Mouse (Mus musculus) intestine, embryonic 16.5 days (tissue): Measurements from ENCODE around the gene Olfr1271. TPM values are rescaled to one million over a fixed set of nuclear protein-coding genes. Genes with fewer than 3 reads are reported as not detected.
"Not testable (repeated sequence)": the region's sequence is repeated elsewhere in the genome, so short reads cannot be mapped to it uniquely, and the experiment has no call there.

ENCODE experiments used
- ATAC-seq: fragments of 200-750 bp; cut with Nextera tagmentation; 2 replicates; pipeline ENCODE4 v1.8.0; 2017; ENCODE audit warnings: moderate TSS enrichment, moderate library complexity
- H3K27ac ChIP-seq: fragments of 300-500 bp; sonication (generic); 2 replicates; pipeline ENCODE4 v1.5.1; 2014; ENCODE audit warnings: mild to moderate bottlenecking, low read length
- H3K27me3 ChIP-seq: fragments of 300-500 bp; sonication (generic); replicated peaks from 2 replicates; pipeline ENCODE4 v1.6.1; 2014; ENCODE audit warnings: low read length, control low read depth, mixed read lengths; ENCODE audit not compliant: control insufficient read depth, insufficient read depth
- H3K36me3 ChIP-seq: fragments of 300-500 bp; sonication (generic); 2 replicates; pipeline ENCODE4 v1.6.1; 2014; ENCODE audit warnings: low read length, control low read depth; ENCODE audit not compliant: control insufficient read depth, insufficient read depth
- H3K4me1 ChIP-seq: fragments of 300-500 bp; sonication (generic); 2 replicates; pipeline ENCODE4 v1.6.1; 2014; ENCODE audit warnings: low read length, control low read depth, mixed read lengths; ENCODE audit not compliant: control insufficient read depth, insufficient read depth
- H3K4me2 ChIP-seq: fragments of 300-500 bp; sonication (generic); 2 replicates; pipeline ENCODE4 v1.6.1; 2014; ENCODE audit warnings: low read depth, low read length, control low read depth
- H3K4me3 ChIP-seq: fragments of 300-500 bp; sonication (generic); 2 replicates; pipeline ENCODE4 v1.5.1; 2014; ENCODE audit warnings: mild to moderate bottlenecking, low read length
- H3K9ac ChIP-seq: fragments of 300-500 bp; sonication (generic); 2 replicates; pipeline ENCODE4 v1.6.1; 2014; ENCODE audit warnings: low read depth, low read length
- H3K9me3 ChIP-seq: fragments of 300-500 bp; sonication (generic); 2 replicates; pipeline ENCODE4 v1.6.1; 2016; ENCODE audit warnings: low read length, control low read depth; ENCODE audit not compliant: control insufficient read depth
- WGBS: fragments of 180-500 bp; shearing (Covaris S2); extraction: QIAGEN DNeasy Blood & Tissue Kit; methylation state at CpG from one replicate; pipeline ENCODE4 v1.1.7; 2014; 5-methylcytosine and 5-hydroxymethylcytosine counted together
- polyA plus RNA-seq: library from polyadenylated mRNA; unstranded; fragments of >200 nt; fragmentation: Nextera tagmentation; extraction: Ambion mirVana; gene quantifications from 2 replicates; pipeline ENCODE4 v1.2.1, GENCODE M21; 2015

Olfr1271 gene
- not detected in 2 replicates for polyA plus RNA-seq

DNA sequence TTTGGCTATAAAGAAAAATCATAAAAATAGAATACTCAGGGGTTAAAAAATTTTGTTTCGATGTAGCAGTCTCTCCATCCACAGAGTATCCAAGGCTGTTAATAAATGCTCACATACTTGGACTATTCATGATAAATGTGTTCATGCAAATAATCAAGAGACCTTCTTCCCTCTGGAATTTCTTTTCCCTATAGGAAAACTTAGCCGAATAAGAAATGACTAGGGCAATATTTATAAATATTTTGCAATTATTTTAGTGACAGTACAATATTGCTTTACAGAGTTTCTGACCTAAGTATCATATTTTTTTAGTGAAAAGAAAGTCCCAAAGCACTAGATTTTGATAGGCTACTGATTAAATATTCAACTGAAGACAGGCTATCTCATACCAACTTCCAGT is at the start of gene Olfr1271:
TSS of gene Olfr1271 (minus strand) at position 101 of the 400 bp plus-strand sequence.
- no peak within 1 kb of the TSS for H3K4me2 ChIP-seq
- no peak within 1 kb of the TSS for H3K4me3 ChIP-seq
- H3K4me1 ChIP-seq: no peaks in the 10 kb centered on the region
- H3K9ac ChIP-seq: no peak within 1 kb of the TSS
- no peaks in the 10 kb centered on the region for H3K27me3 ChIP-seq
- 87% methylated on average over 2 of the region's 2 CpGs for WGBS
- H3K9me3 ChIP-seq: no peaks in the 10 kb centered on the region
- H3K36me3 ChIP-seq: no peaks in the 10 kb centered on the region
- H3K27ac ChIP-seq: no peak within 1 kb of the TSS
- no peak for ATAC-seq

- no peaks in the 10 kb centered on the region for H3K36me3 ChIP-seq
- no peaks in the 10 kb centered on the region for H3K27me3 ChIP-seq
- no peaks in the 10 kb centered on the region for H3K9me3 ChIP-seq
- H3K4me1 ChIP-seq: no peaks in the 10 kb centered on the region
- WGBS: 89% methylated on average over 6 of the region's 6 CpGs
- no peak within 1 kb of the TSS for H3K27ac ChIP-seq
- H3K9ac ChIP-seq: no peak within 1 kb of the TSS
- no peak within 1 kb of the TSS for H3K4me3 ChIP-seq
- H3K4me2 ChIP-seq: no peak within 1 kb of the TSS
- no peak for ATAC-seq
These were observed 21.9 kb upstream of the Olfr1271 start, which contains the start of gene Olfr1272 for GRCm38 (mm10) chr2:90292741-90293140. Gene Olfr1272, minus strand, starts transcription at chr2:90292841.

GRCm38 (mm10) chr2:90257492-90257891 is 13.3 kb downstream of the Olfr1271 start, which contains the start of gene Olfr142:
Gene Olfr142, minus strand, starts transcription at chr2:90257592.
- no peaks in the 10 kb centered on the region for H3K36me3 ChIP-seq
- H3K27ac ChIP-seq: no peak within 1 kb of the TSS
- no peak within 1 kb of the TSS for H3K4me2 ChIP-seq
- H3K9ac ChIP-seq: no peak within 1 kb of the TSS
- H3K4me3 ChIP-seq: no peak within 1 kb of the TSS
- no peaks in the 10 kb centered on the region for H3K4me1 ChIP-seq
- H3K27me3 ChIP-seq: no peaks in the 10 kb centered on the region
- WGBS: 89% methylated on average over 4 of the region's 4 CpGs
- no peaks in the 10 kb centered on the region for H3K9me3 ChIP-seq
- ATAC-seq: no peak

DNA sequence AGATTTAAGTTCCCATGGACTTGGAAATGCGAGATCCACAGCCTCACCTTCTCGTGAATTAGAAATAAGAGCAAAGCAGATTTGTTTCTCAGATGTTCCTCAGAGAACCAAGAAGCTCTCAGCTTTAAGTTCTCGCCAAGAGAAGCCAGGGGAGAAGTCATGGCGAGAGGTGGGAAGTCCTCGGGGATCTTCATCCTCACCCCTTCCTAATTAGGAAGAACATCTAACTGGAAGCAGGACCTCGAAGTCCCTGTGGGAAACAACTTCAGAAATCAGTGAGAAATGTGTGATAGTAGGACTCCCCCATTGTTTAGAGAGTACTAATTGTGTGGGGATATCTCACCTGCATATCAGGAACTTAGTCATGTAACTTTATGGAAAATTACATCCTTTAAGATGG is 46.4 kb downstream of the Olfr1271 start, which contains the start of gene Olfr1506:
TSS of gene Olfr1506 (minus strand) at position 101 of the 400 bp plus-strand sequence.
- H3K4me1 ChIP-seq, H3K27me3 ChIP-seq, H3K27ac ChIP-seq, H3K4me3 ChIP-seq, H3K4me2 ChIP-seq, H3K9ac ChIP-seq, H3K9me3 ChIP-seq, ATAC-seq, H3K36me3 ChIP-seq: not testable (repeated sequence)
- no CpG with 5 or more reads among the region's 6 CpGs for WGBS

Other genes with a start within 250 kb of the Olfr1271 start
- gene Olfr1264, start 245.5 kb downstream of the Olfr1271 start, polyA plus RNA-seq: not detected in 2 replicates
- gene Olfr1265, start 235.7 kb downstream of the Olfr1271 start, polyA plus RNA-seq: not detected in 2 replicates
- not detected in 2 replicates for gene Olfr140, start 207.4 kb downstream of the Olfr1271 start, polyA plus RNA-seq
- gene Olfr1269, start 149.6 kb downstream of the Olfr1271 start, polyA plus RNA-seq: not detected in 2 replicates
- not detected in 2 replicates for gene Olfr32, start 128.7 kb downstream of the Olfr1271 start, polyA plus RNA-seq
- not detected in 2 replicates for gene Olfr1270, start 117.9 kb downstream of the Olfr1271 start, polyA plus RNA-seq
- not detected in 2 replicates for gene Olfr1506, start 46.5 kb downstream of the Olfr1271 start, polyA plus RNA-seq
- not detected in 2 replicates for gene Olfr142, start 13.4 kb downstream of the Olfr1271 start, polyA plus RNA-seq
- gene Olfr1272, start 21.8 kb upstream of the Olfr1271 start, polyA plus RNA-seq: not detected in 2 replicates
- 0.05 TPM in 1 of 2 replicates, not detected in the other for gene Gm13769, start 51.2 kb upstream of the Olfr1271 start, polyA plus RNA-seq
- gene Olfr1274-ps, start 127.7 kb upstream of the Olfr1271 start, polyA plus RNA-seq: not detected in 2 replicates